Mouse (Mus musculus) kidney, adult 2 months (tissue): Measurements from ENCODE around the gene Ewsr1.

Experiments used
- CTCF ChIP-seq: fragments of 200-500 bp; conservative IDR thresholded peaks from 2 replicates; pipeline ENCODE4 v1.5.1; 2011; ENCODE audit warnings: low read depth, mild to moderate bottlenecking, control low read depth, low read length, moderate library complexity, mixed read lengths; ENCODE audit not compliant: insufficient read depth, insufficient read length
- POLR2A ChIP-seq: fragments of 200-500 bp; IDR thresholded peaks from one replicate; pipeline ENCODE4 v1.6.1; 2011; ENCODE audit warnings: low read depth, low read length, control low read depth

GRCm38 (mm10) chr11:5096480-5097020 lies 2.5 kb downstream of the Ewsr1 start:
- TF ChIP-seq POLR2A (no peak), CTCF (no peak)
